Mouse (Mus musculus) embryonic fibroblast, embryonic 13.5 days (primary cell): ENCODE results near the gene Wdr1. TPM values are rescaled to one million over a fixed set of nuclear protein-coding genes. Genes with fewer than 3 reads are reported as not detected.

ENCODE experiments used
- H3K27ac ChIP-seq: 2 replicates; pipeline ENCODE4 v1.5.1; 2012; ENCODE audit warnings: low read length, control low read depth, inconsistent platforms; ENCODE audit not compliant: insufficient read depth
- H3K4me1 ChIP-seq: 2 replicates; pipeline ENCODE4 v1.6.1; 2011; ENCODE audit warnings: low read length; ENCODE audit not compliant: control insufficient read depth, insufficient read depth
- H3K4me3 ChIP-seq: 2 replicates; pipeline ENCODE4 v1.5.1; 2011; ENCODE audit warnings: mild to moderate bottlenecking, control low read depth, low read length; ENCODE audit not compliant: insufficient read depth
- CTCF ChIP-seq: IDR thresholded peaks from 2 replicates; pipeline ENCODE4 v1.5.1; 2011; ENCODE audit warnings: mild to moderate bottlenecking, control low read depth, low read length, moderate library complexity, borderline replicate concordance; ENCODE audit not compliant: insufficient read depth
- POLR2A ChIP-seq: IDR thresholded peaks from 2 replicates; pipeline ENCODE4 v1.6.1; 2011; ENCODE audit warnings: low read depth, mild to moderate bottlenecking, control low read depth, low read length, moderate library complexity
- polyA plus RNA-seq: library from polyadenylated mRNA; stranded (reverse); fragments of >200 nt; gene quantifications from 2 replicates; pipeline ENCODE4 v1.2.4, GENCODE M21; 2011; ENCODE audit warnings: low read depth; ENCODE audit not compliant: missing spikeins, insufficient read length

The Wdr1 gene
- polyA plus RNA-seq, 1 experiment: 280 TPM

GRCm38 (mm10) chr5:38529724-38530428 is 33.1 kb downstream of the Wdr1 start:
- Histone ChIP-seq H3K27ac (no peak overlapping the region), H3K4me3 (no peak overlapping the region), H3K4me1 (no peaks in the 10 kb centered on the region)
- TF ChIP-seq CTCF (no peak), POLR2A (no peak)

GRCm38 (mm10) chr5:38522977-38523376 is 40.0 kb downstream of the Wdr1 start:
- no peak overlapping the region for H3K4me3 ChIP-seq
- H3K4me1 ChIP-seq: no peaks in the 10 kb centered on the region
- TF ChIP-seq CTCF: no peak
- TF ChIP-seq POLR2A: no peak
- H3K27ac ChIP-seq: no peak overlapping the region

GRCm38 (mm10) chr5:38520838-38521237 is 42.2 kb downstream of the Wdr1 start:
- H3K27ac ChIP-seq: no peak overlapping the region
- TF ChIP-seq POLR2A (no peak), CTCF (no peak)
- H3K4me1 ChIP-seq: no peaks in the 10 kb centered on the region
- no peak overlapping the region for H3K4me3 ChIP-seq

- TF ChIP-seq POLR2A (no peak), CTCF (no peak)
- Histone ChIP-seq H3K4me3 (no peak overlapping the region), H3K27ac (no peak overlapping the region), H3K4me1 (no peaks in the 10 kb centered on the region)
These were observed 46.8 kb downstream of the Wdr1 start for GRCm38 (mm10) chr5:38516267-38516666.

- TF ChIP-seq POLR2A (no peak), CTCF (no peak)
- no peak overlapping the region for H3K4me3 ChIP-seq
These were observed 50.0 kb downstream of the Wdr1 start for GRCm38 (mm10) chr5:38512991-38513390.

GRCm38 (mm10) chr5:38509568-38509967 is 53.5 kb downstream of the Wdr1 start:
- Histone ChIP-seq H3K4me3 (no peak overlapping the region), H3K27ac (no peak overlapping the region), H3K4me1 (0 out of 2 replicates have a peak, but pooled peaks cover 3% of the 10 kb centered on the region)
- TF ChIP-seq POLR2A: no peak
- no peak for TF ChIP-seq CTCF

More at GRCm38 (mm10) chr5:38512991-38513390, 50.0 kb downstream of the Wdr1 start:
- H3K4me1 ChIP-seq: no peaks in the 10 kb centered on the region
- no peak overlapping the region for H3K27ac ChIP-seq

- H3K4me1 ChIP-seq: 0 out of 2 replicates have a peak, but pooled peaks cover 3% of the 10 kb centered on the region
- H3K4me3 ChIP-seq: no peak overlapping the region
- TF ChIP-seq POLR2A (no peak), CTCF (no peak)
- H3K27ac ChIP-seq: no peak overlapping the region
These were observed 57.6 kb downstream of the Wdr1 start for GRCm38 (mm10) chr5:38505435-38505765.

GRCm38 (mm10) chr5:38504747-38505434 is 58.1 kb downstream of the Wdr1 start:
- no peak for TF ChIP-seq POLR2A
- no peak for TF ChIP-seq CTCF
- no peak overlapping the region for H3K4me3 ChIP-seq
- H3K4me1 ChIP-seq: 0 out of 2 replicates have a peak, but pooled peaks cover 3% of the 10 kb centered on the region
- H3K27ac ChIP-seq: no peak overlapping the region

GRCm38 (mm10) chr5:38504116-38504515 is 58.9 kb downstream of the Wdr1 start:
- 0 out of 2 replicates have a peak, but pooled peaks cover 3% of the 10 kb centered on the region for H3K4me1 ChIP-seq
- TF ChIP-seq CTCF (no peak), POLR2A (no peak)
- no peak overlapping the region for H3K27ac ChIP-seq
- H3K4me3 ChIP-seq: no peak overlapping the region

- Histone ChIP-seq H3K4me3 (no peak within 1 kb of the TSS), H3K27ac (no peak within 1 kb of the TSS), H3K4me1 (0 out of 2 replicates have a peak, but pooled peaks cover 3% of the 10 kb centered on the region)
- TF ChIP-seq POLR2A (no peak), CTCF (no peak)
These were observed 60.0 kb downstream of the Wdr1 start, which contains the start of gene Slc2a9 for GRCm38 (mm10) chr5:38502992-38503391. Gene Slc2a9 (minus strand): TSS chr5:38503143.
